Mouse (Mus musculus) cortical plate, adult 2 months (tissue): ENCODE measurements at regions not wholly inside any gene's neighbourhood (a gene's known extent, or its start where the extent isn't known, plus 50 kb on each side); places are given as distances from the start of the nearest gene placed in this dataset.

Experiments used
- CTCF ChIP-seq: fragments of 200-500 bp; IDR thresholded peaks from 2 replicates; pipeline ENCODE4 v1.5.1; 2011; ENCODE audit warnings: mild to moderate bottlenecking, control low read depth, low read length; ENCODE audit not compliant: insufficient read depth; ENCODE audit errors: extremely low read depth
- POLR2A ChIP-seq: fragments of 200-500 bp; IDR thresholded peaks from 2 replicates; pipeline ENCODE4 v1.6.1; 2011; ENCODE audit warnings: mild to moderate bottlenecking, low read length, control low read depth; ENCODE audit not compliant: insufficient read depth; ENCODE audit errors: extremely low read depth

GRCm38 (mm10) chr15:62503866-62504265, 1341.1 kb downstream of the Gsdmc2 start:
- no peak for TF ChIP-seq POLR2A
- TF ChIP-seq CTCF = no peak
